Mouse (Mus musculus) WW6 (cell line): Measurements from ENCODE around the gene Arl5a.

Experiments
- DNase-seq: peaks from one replicate; pipeline ENCODE4 v3.0.0-alpha.2; 2013; ENCODE audit warnings: low read depth, low spot score

The Arl5a gene

GRCm38 (mm10) chr2:52424747-52425522, at the start of gene Arl5a:
TSS of gene Arl5a (minus strand) at chr2:52424901.
- peak; percentile 60 for DNase-seq

- DNase-seq = no peak
Measured at GRCm38 (mm10) chr2:52471545-52472291, 47.0 kb upstream of the Arl5a start.

GRCm38 (mm10) chr2:52470044-52470560, 45.4 kb upstream of the Arl5a start:
- DNase-seq = no peak

GRCm38 (mm10) chr2:52467629-52468028, 42.9 kb upstream of the Arl5a start:
- no peak for DNase-seq

- DNase-seq = no peak
Measured at GRCm38 (mm10) chr2:52461206-52461967, 36.7 kb upstream of the Arl5a start.

- DNase-seq = no peak
Measured at GRCm38 (mm10) chr2:52455606-52456479, 31.1 kb upstream of the Arl5a start.

- DNase-seq = no peak
Measured at GRCm38 (mm10) chr2:52449818-52450217, 25.1 kb upstream of the Arl5a start.

GRCm38 (mm10) chr2:52448916-52449315, 24.2 kb upstream of the Arl5a start:
- DNase-seq = no peak

GRCm38 (mm10) chr2:52446648-52447047, 21.9 kb upstream of the Arl5a start:
- DNase-seq = no peak

- DNase-seq = no peak
Measured at GRCm38 (mm10) chr2:52442125-52442524, 17.4 kb upstream of the Arl5a start.

- DNase-seq = no peak
Measured at GRCm38 (mm10) chr2:52440420-52441015, 15.8 kb upstream of the Arl5a start.

- DNase-seq = no peak
Measured at GRCm38 (mm10) chr2:52438437-52438836, 13.7 kb upstream of the Arl5a start.

- DNase-seq = no peak
Measured at GRCm38 (mm10) chr2:52438013-52438412, 13.3 kb upstream of the Arl5a start.

- DNase-seq = no peak
Measured at GRCm38 (mm10) chr2:52435919-52436632, 11.4 kb upstream of the Arl5a start.

GRCm38 (mm10) chr2:52433365-52433764, 8.7 kb upstream of the Arl5a start:
- no peak for DNase-seq

GRCm38 (mm10) chr2:52427383-52427782, 2.7 kb upstream of the Arl5a start:
- DNase-seq = no peak

- DNase-seq = no peak
Measured at GRCm38 (mm10) chr2:52426041-52426440, 1.3 kb upstream of the Arl5a start.

GRCm38 (mm10) chr2:52425523-52425795, 758 bp upstream of the Arl5a start:
- no peak for DNase-seq

GRCm38 (mm10) chr2:52424248-52424728, 413 bp downstream of the Arl5a start:
- DNase-seq = peak; percentile 26
